Mouse (Mus musculus) liver, postnatal 0 days (tissue): ENCODE data around the gene Catspere2.

Experiments
- CTCF ChIP-seq: sonication (generic); IDR thresholded peaks from 2 replicates; pipeline ENCODE4 v1.5.1; 2016; ENCODE audit warnings: antibody characterized with exemption, low read depth
- EP300 ChIP-seq: IDR thresholded peaks from 2 replicates; pipeline ENCODE4 v1.6.1; 2016; ENCODE audit warnings: antibody characterized with exemption, low read depth, mild to moderate bottlenecking

DNA sequence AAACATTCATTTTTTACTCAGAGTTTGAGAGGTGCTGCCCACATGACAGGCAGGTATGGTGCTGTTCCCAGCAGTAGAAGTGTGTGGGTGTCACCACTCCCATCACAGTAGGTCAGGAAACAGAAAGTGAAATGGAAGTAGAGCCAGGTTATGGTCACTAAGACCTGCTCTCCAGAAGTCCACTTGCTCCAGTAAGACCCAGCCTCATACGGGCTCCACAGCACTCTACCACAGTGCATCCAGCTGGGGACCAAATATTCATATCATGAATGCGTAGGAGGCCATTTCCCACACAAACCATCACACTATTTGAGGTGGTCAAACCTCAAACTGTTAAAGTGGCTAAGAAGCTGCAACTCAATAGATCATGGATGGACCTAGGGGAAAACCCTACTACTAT is 199.0 kb downstream of the Catspere2 start:
- TF ChIP-seq CTCF (no peak), EP300 (no peak)
